Mouse (Mus musculus) hindbrain, postnatal 0 days (tissue): ENCODE measurements around the gene Slc1a2. TPM values are rescaled to one million over a fixed set of nuclear protein-coding genes. Genes with fewer than 3 reads are reported as not detected.

Source experiments
- ATAC-seq: fragments of 200-750 bp; cut with Nextera tagmentation; 2 replicates; pipeline ENCODE4 v1.8.0; 2017; ENCODE audit warnings: mild to moderate bottlenecking, moderate TSS enrichment, moderate library complexity
- DNase-seq: peaks from one replicate; pipeline ENCODE4 v3.0.0-alpha.2; 2015; ENCODE audit warnings: low spot score
- H3K27ac ChIP-seq: fragments of 300-500 bp; sonication (generic); 2 replicates; pipeline ENCODE4 v1.5.1; 2014; ENCODE audit warnings: mild to moderate bottlenecking
- H3K27me3 ChIP-seq: fragments of 300-500 bp; sonication (generic); 2 replicates; pipeline ENCODE4 v1.6.1; 2014; ENCODE audit warnings: low read length, mixed read lengths; ENCODE audit not compliant: insufficient read depth
- H3K36me3 ChIP-seq: fragments of 300-500 bp; sonication (generic); 2 replicates; pipeline ENCODE4 v1.6.1; 2014; ENCODE audit warnings: low read length, mixed read lengths; ENCODE audit not compliant: insufficient read depth
- H3K4me1 ChIP-seq: fragments of 300-500 bp; sonication (generic); 2 replicates; pipeline ENCODE4 v1.6.1; 2014; ENCODE audit warnings: antibody characterized with exemption, low read length, mixed read lengths; ENCODE audit not compliant: insufficient read depth
- H3K4me2 ChIP-seq: fragments of 300-500 bp; sonication (generic); 2 replicates; pipeline ENCODE4 v1.6.1; 2014; ENCODE audit warnings: low read depth, mild to moderate bottlenecking, low read length, moderate library complexity, mixed read lengths
- H3K4me3 ChIP-seq: fragments of 300-500 bp; sonication (generic); 2 replicates; pipeline ENCODE4 v1.5.1; 2014; ENCODE audit warnings: low read length
- H3K9ac ChIP-seq: fragments of 300-500 bp; sonication (generic); replicated peaks from 2 replicates; pipeline ENCODE4 v1.6.1; 2014; ENCODE audit warnings: mild to moderate bottlenecking, low read length, moderate library complexity, mixed read lengths
- H3K9me3 ChIP-seq: fragments of 300-500 bp; sonication (generic); 2 replicates; pipeline ENCODE4 v1.6.1; 2016; ENCODE audit warnings: low read length, mixed read lengths
- CTCF ChIP-seq: IDR thresholded peaks from 2 replicates; pipeline ENCODE4 v1.5.1; 2016; ENCODE audit warnings: antibody characterized with exemption, control low read depth, low read depth
- WGBS: fragments of 180-500 bp; shearing (Covaris S2); extraction: QIAGEN DNeasy Blood & Tissue Kit; methylation state at CpG from one replicate; pipeline ENCODE4 v1.1.7; 2014; 5-methylcytosine and 5-hydroxymethylcytosine counted together
- polyA plus RNA-seq: library from polyadenylated mRNA; unstranded; fragments of >200 nt; fragmentation: Nextera tagmentation; extraction: Ambion mirVana; gene quantifications from 2 replicates; pipeline ENCODE4 v1.2.1, GENCODE M21; 2015
- total RNA-seq: library from RNA; depleted of rRNA; stranded (reverse); fragments of >200 nt; gene quantifications from 2 replicates; pipeline ENCODE4 v1.2.3, GENCODE M21; 2014

The Slc1a2 gene
- total and polyA plus RNA-seq, 2 experiments from 2014 or later = 21.9 to 130 TPM

DNA sequence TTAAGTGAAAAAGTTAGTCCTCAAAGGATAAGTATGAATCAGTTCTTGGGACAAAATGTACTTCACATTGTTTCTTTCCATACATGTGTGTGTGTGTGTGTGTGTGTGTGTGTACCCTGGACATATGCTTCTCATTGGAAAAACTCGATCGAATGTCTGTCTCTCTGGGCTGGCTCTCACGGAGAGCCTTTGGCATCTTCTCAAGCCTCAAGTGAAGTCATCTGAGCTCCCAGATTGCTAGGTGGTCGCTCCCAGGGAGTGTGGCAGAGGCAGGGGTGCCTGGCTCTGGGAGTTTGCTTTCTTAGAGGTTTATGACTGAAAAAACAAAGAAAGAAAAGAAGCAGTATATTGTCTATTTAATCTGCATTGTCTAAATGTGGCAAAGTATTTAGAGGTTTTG is 36.3 kb downstream of the Slc1a2 start:
- 66% methylated on average over 4 of the region's 4 CpGs for WGBS

GRCm38 (mm10) chr2:102695541-102695940 is 37.1 kb downstream of the Slc1a2 start:
- Histone ChIP-seq H3K9ac (no peak overlapping the region), H3K27ac (no peak overlapping the region), H3K4me1 (peaks cover 4% of the 10 kb centered on the region; the same call in 1 of the 2 replicates), H3K27me3 (no peaks in the 10 kb centered on the region), H3K9me3 (no peaks in the 10 kb centered on the region), H3K4me3 (no peak overlapping the region), H3K36me3 (no peaks in the 10 kb centered on the region), H3K4me2 (no peak overlapping the region)
- DNase-seq (no peak), ATAC-seq (no peak)
- TF ChIP-seq CTCF = no peak

More for the DNA sequence above, 36.3 kb downstream of the Slc1a2 start:
- no peak for TF ChIP-seq CTCF
- DNase-seq (no peak), ATAC-seq (no peak)
- Histone ChIP-seq H3K36me3 (no peaks in the 10 kb centered on the region), H3K9me3 (no peaks in the 10 kb centered on the region), H3K4me1 (peaks cover 4% of the 10 kb centered on the region; the same call in 1 of the 2 replicates), H3K4me2 (no peak overlapping the region), H3K9ac (no peak overlapping the region), H3K4me3 (no peak overlapping the region), H3K27me3 (no peaks in the 10 kb centered on the region), H3K27ac (no peak overlapping the region)

GRCm38 (mm10) chr2:102697732-102698131 is 39.3 kb downstream of the Slc1a2 start:
- ATAC-seq = no peak
- WGBS = 77% methylated on average over 2 of the region's 2 CpGs
- no peak overlapping the region for H3K9ac ChIP-seq

DNA sequence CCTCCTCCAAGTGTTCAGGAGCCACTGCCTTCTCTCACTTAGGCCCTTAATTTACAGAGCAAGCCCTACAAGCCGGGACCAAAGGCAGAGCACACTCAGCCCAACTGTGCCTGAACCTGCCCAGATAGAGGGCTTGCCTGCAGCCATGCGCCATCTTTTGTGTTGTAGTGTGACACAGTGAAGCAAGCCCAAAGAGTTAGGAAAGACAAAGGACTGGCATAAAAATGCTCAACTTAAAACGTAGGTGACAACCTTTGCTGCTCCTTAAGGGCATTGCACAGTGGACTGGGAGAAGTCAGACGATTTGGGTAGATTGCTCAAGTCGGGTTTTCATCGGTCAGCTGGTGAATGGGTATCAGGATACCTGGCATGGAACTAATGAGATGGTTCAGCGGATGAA is 41.5 kb downstream of the Slc1a2 start:
- Histone ChIP-seq H3K27me3 (no peaks in the 10 kb centered on the region), H3K27ac (no peak overlapping the region), H3K4me3 (no peak overlapping the region), H3K9me3 (no peaks in the 10 kb centered on the region), H3K4me2 (no peak overlapping the region), H3K4me1 (no peaks in the 10 kb centered on the region), H3K36me3 (no peaks in the 10 kb centered on the region), H3K9ac (no peak overlapping the region)
- 90% methylated on average over 7 of the region's 7 CpGs for WGBS
- TF ChIP-seq CTCF = no peak
- ATAC-seq (no peak), DNase-seq (no peak)

More at GRCm38 (mm10) chr2:102697732-102698131, 39.3 kb downstream of the Slc1a2 start:
- Histone ChIP-seq H3K4me2 (no peak overlapping the region), H3K27ac (no peak overlapping the region), H3K4me3 (no peak overlapping the region), H3K36me3 (no peaks in the 10 kb centered on the region), H3K27me3 (no peaks in the 10 kb centered on the region), H3K4me1 (peaks cover 4% of the 10 kb centered on the region; the same call in 1 of the 2 replicates), H3K9me3 (no peaks in the 10 kb centered on the region)
- no peak for TF ChIP-seq CTCF
- DNase-seq = no peak

GRCm38 (mm10) chr2:102700695-102701094 is 42.2 kb downstream of the Slc1a2 start:
- DNase-seq = no peak
- WGBS = 95% methylated on average over 2 of the region's 2 CpGs
- no peak for ATAC-seq

GRCm38 (mm10) chr2:102701382-102701781 is 42.9 kb downstream of the Slc1a2 start:
- H3K4me2 ChIP-seq = no peak overlapping the region
- no peak overlapping the region for H3K9ac ChIP-seq
- no peak for DNase-seq
- H3K9me3 ChIP-seq = no peaks in the 10 kb centered on the region
- 90% methylated on average over 3 of the region's 3 CpGs for WGBS
- no peaks in the 10 kb centered on the region for H3K36me3 ChIP-seq
- TF ChIP-seq CTCF = no peak
- no peak overlapping the region for H3K4me3 ChIP-seq
- no peak overlapping the region for H3K27ac ChIP-seq
- H3K27me3 ChIP-seq = no peaks in the 10 kb centered on the region
- H3K4me1 ChIP-seq = no peaks in the 10 kb centered on the region
- ATAC-seq = no peak

More at GRCm38 (mm10) chr2:102700695-102701094, 42.2 kb downstream of the Slc1a2 start:
- no peaks in the 10 kb centered on the region for H3K27me3 ChIP-seq
- TF ChIP-seq CTCF = no peak
- H3K27ac ChIP-seq = no peak overlapping the region
- H3K9ac ChIP-seq = no peak overlapping the region
- no peak overlapping the region for H3K4me2 ChIP-seq
- no peaks in the 10 kb centered on the region for H3K9me3 ChIP-seq
- H3K4me1 ChIP-seq = no peaks in the 10 kb centered on the region
- no peak overlapping the region for H3K4me3 ChIP-seq
- H3K36me3 ChIP-seq = no peaks in the 10 kb centered on the region

GRCm38 (mm10) chr2:102703556-102703955 is 45.1 kb downstream of the Slc1a2 start:
- Histone ChIP-seq H3K9me3 (no peaks in the 10 kb centered on the region), H3K36me3 (no peaks in the 10 kb centered on the region), H3K9ac (no peak overlapping the region), H3K27ac (no peak overlapping the region), H3K4me3 (no peak overlapping the region), H3K27me3 (no peaks in the 10 kb centered on the region), H3K4me2 (no peak overlapping the region), H3K4me1 (no peaks in the 10 kb centered on the region)
- ATAC-seq (no peak), DNase-seq (no peak)
- 67% methylated on average over 3 of the region's 3 CpGs for WGBS
- no peak for TF ChIP-seq CTCF
